ENCODE assay signal across 28 mouse cellular contexts in the genomic region with DNA sequence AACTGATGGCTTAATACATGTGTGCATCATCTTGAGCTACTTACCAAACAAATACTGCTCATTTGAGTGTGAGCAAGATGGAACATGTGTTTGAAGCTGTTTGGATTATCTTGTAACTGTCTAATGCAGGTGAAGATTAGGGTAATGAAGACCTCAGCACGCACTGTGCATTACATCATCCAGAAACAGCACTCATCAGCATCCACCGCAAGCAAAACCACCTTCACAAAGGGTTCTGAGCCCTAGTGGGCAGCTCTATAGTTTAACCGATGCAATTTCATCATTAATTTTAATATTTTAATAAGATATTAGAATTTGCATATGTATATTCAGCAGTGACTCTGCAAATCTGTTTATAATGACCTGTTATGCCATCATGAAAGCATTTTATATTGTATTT.
"Had no signal": no experiment of that assay in that cellular context is flagged by ENCODE, and none has a peak within 500 bp of the region (broad histone marks: within the 10 kb centered on the region; RNA-seq: fewer than 3 reads in every experiment).

No protein-coding gene starts in this region.

- H3K4me3 ChIP-seq: embryonic facial prominence, embryonic 12.5 days; embryonic facial prominence, embryonic 13.5 days; embryonic facial prominence, embryonic 15.5 days; erythroblast, embryonic 14.5 days; forebrain, embryonic 10.5 days; forebrain, embryonic 12.5 days; forebrain, embryonic 15.5 days; gastrocnemius, adult 2 months; heart, adult 2 months had no signal

- H3K4me1 ChIP-seq: embryonic facial prominence, embryonic 12.5 days; embryonic facial prominence, embryonic 13.5 days; embryonic facial prominence, embryonic 15.5 days; forebrain, embryonic 10.5 days; forebrain, embryonic 12.5 days; forebrain, embryonic 15.5 days had no signal

- H3K9ac ChIP-seq: embryonic facial prominence, embryonic 12.5 days; embryonic facial prominence, embryonic 13.5 days; embryonic facial prominence, embryonic 15.5 days; forebrain, embryonic 12.5 days; forebrain, embryonic 15.5 days; forebrain, postnatal 0 days had no signal

- H3K4me2 ChIP-seq: embryonic facial prominence, embryonic 12.5 days; embryonic facial prominence, embryonic 13.5 days; embryonic facial prominence, embryonic 15.5 days; forebrain, embryonic 12.5 days; forebrain, embryonic 15.5 days had no signal

- H3K27ac ChIP-seq: embryonic facial prominence, embryonic 12.5 days; embryonic facial prominence, embryonic 13.5 days; embryonic facial prominence, embryonic 15.5 days; forebrain, embryonic 10.5 days; forebrain, embryonic 12.5 days; forebrain, embryonic 15.5 days; gastrocnemius, adult 2 months; heart, adult 2 months had no signal

- H3K36me3 ChIP-seq: embryonic facial prominence, embryonic 12.5 days; embryonic facial prominence, embryonic 13.5 days; embryonic facial prominence, embryonic 15.5 days; forebrain, embryonic 10.5 days; forebrain, embryonic 12.5 days; forebrain, embryonic 15.5 days had no signal

- DNase-seq: cerebellum, adult 18-20 months; cerebellum, adult 2 months; cerebellum, adult 8-10 months; cerebellum, adult 9-10 months; cerebellum, adult 9-11 months; cerebellum, postnatal 10 days; cerebellum, postnatal 14 days; cerebellum, postnatal 25 days; cerebellum, postnatal 36 days; embryo, embryonic 11 days; forebrain, postnatal 0 days; gastrocnemius, adult 2 months; gastrocnemius, postnatal 10 days; gastrocnemius, postnatal 14 days; gastrocnemius, postnatal 25 days; gastrocnemius, postnatal 36 days; heart, adult 11 months; heart, adult 18-20 months; heart, adult 2 months had no signal

- H3K27me3 ChIP-seq: embryonic facial prominence, embryonic 12.5 days; embryonic facial prominence, embryonic 13.5 days; embryonic facial prominence, embryonic 15.5 days; forebrain, embryonic 12.5 days; forebrain, embryonic 15.5 days had no signal

- ATAC-seq: forebrain, embryonic 14.5 days; forebrain, embryonic 15.5 days; forebrain, embryonic 16.5 days; forebrain, postnatal 0 days had no signal

- H3K9me3 ChIP-seq: embryonic facial prominence, embryonic 12.5 days; embryonic facial prominence, embryonic 13.5 days; embryonic facial prominence, embryonic 15.5 days; forebrain, embryonic 10.5 days; forebrain, embryonic 12.5 days; forebrain, embryonic 15.5 days had no signal
